Mouse (Mus musculus) left cerebral cortex, adult 2 months (tissue): ENCODE measurements around the gene Map3k5. TPM values are rescaled to one million over a fixed set of nuclear protein-coding genes. Genes with fewer than 3 reads are reported as not detected.

Experiments
- DNase-seq, 2 experiments: peaks; one replicate each; pipeline ENCODE4 v3.0.0; 2021 to 2022; ENCODE audit warnings: low spot score in 2 of 2, mixed read lengths in 1 of 2; ENCODE audit errors: extremely low spot score in 1 of 2
- H3K27ac ChIP-seq: fragments of 200-600 bp; 2 replicates; pipeline ENCODE4 v1.8.1; 2022
- H3K4me3 ChIP-seq: fragments of 200-600 bp; 2 replicates; pipeline ENCODE4 v1.8.1; 2022
- CTCF ChIP-seq: fragments of 200-600 bp; IDR thresholded peaks from 2 replicates; pipeline ENCODE4 v1.8.1; 2022; ENCODE audit warnings: antibody characterized with exemption, mild to moderate bottlenecking, moderate library complexity
- intact Hi-C: fragments of 180-260 bp; cut with DNase I; formaldehyde crosslinking; loops from one replicate; pipeline ENCODE4 v1.15.1; 2025
- total RNA-seq, 2 experiments: library from RNA; stranded (reverse); gene quantifications; 2 replicates each; pipeline ENCODE4 v1.2.3; 2021

The Map3k5 gene
- total RNA-seq, 2 experiments from 2014 or later: 48.4 to 52.7 TPM

- intact Hi-C loops: no loop called here
- Histone ChIP-seq H3K27ac (no peak overlapping the region), H3K4me3 (no peak overlapping the region)
- TF ChIP-seq CTCF: no peak
- no peak for DNase-seq
Observed at GRCm38 (mm10) chr10:19973321-19974108, 39.2 kb downstream of the Map3k5 start.

- intact Hi-C loops: no loop called here
- no peak overlapping the region for H3K27ac ChIP-seq
- no peak; the same call in 1 of the 2 replicates for TF ChIP-seq CTCF
- no peak for DNase-seq
- H3K4me3 ChIP-seq: no peak overlapping the region
Observed at GRCm38 (mm10) chr10:19977557-19977956, 43.3 kb downstream of the Map3k5 start.

- intact Hi-C loops: no loop called here
- no peak overlapping the region for H3K27ac ChIP-seq
- no peak for DNase-seq
- no peak for TF ChIP-seq CTCF
- no peak overlapping the region for H3K4me3 ChIP-seq
Observed at GRCm38 (mm10) chr10:19978662-19979199, 44.5 kb downstream of the Map3k5 start.

GRCm38 (mm10) chr10:19987736-19988135 is 53.5 kb downstream of the Map3k5 start:
- H3K27ac ChIP-seq: no peak overlapping the region

GRCm38 (mm10) chr10:19989986-19990385 is 55.7 kb downstream of the Map3k5 start:
- no peak for DNase-seq
- no peak overlapping the region for H3K4me3 ChIP-seq
- no peak overlapping the region for H3K27ac ChIP-seq
- intact Hi-C loops: no loop called here
- TF ChIP-seq CTCF: no peak

More at GRCm38 (mm10) chr10:19987736-19988135, 53.5 kb downstream of the Map3k5 start:
- no peak overlapping the region for H3K4me3 ChIP-seq
- intact Hi-C loops: no loop called here
- no peak for DNase-seq
- TF ChIP-seq CTCF: no peak

- DNase-seq: no peak
- Histone ChIP-seq H3K27ac (no peak overlapping the region), H3K4me3 (no peak overlapping the region)
- no peak for TF ChIP-seq CTCF
- intact Hi-C loops: no loop called here
Observed at GRCm38 (mm10) chr10:19990638-19991037, 56.4 kb downstream of the Map3k5 start.

GRCm38 (mm10) chr10:19991237-19991865 is 57.1 kb downstream of the Map3k5 start:
- no peak for TF ChIP-seq CTCF
- no peak for DNase-seq
- H3K4me3 ChIP-seq: no peak overlapping the region
- no peak overlapping the region for H3K27ac ChIP-seq
- intact Hi-C loops: no loop called here

- intact Hi-C loops: no loop called here
- Histone ChIP-seq H3K4me3 (no peak overlapping the region), H3K27ac (no peak overlapping the region)
- no peak for DNase-seq
- TF ChIP-seq CTCF: no peak
Observed at GRCm38 (mm10) chr10:19991866-19992252, 57.6 kb downstream of the Map3k5 start.

- no peak overlapping the region for H3K27ac ChIP-seq
- intact Hi-C loops: no loop called here
- no peak overlapping the region for H3K4me3 ChIP-seq
- no peak for TF ChIP-seq CTCF
- DNase-seq: no peak
Observed at GRCm38 (mm10) chr10:19994469-19995450, 60.5 kb downstream of the Map3k5 start.

- TF ChIP-seq CTCF: no peak
- intact Hi-C loops: no loop called here
- no peak overlapping the region for H3K27ac ChIP-seq
- H3K4me3 ChIP-seq: no peak overlapping the region
- DNase-seq: no peak
Observed at GRCm38 (mm10) chr10:19996151-19996550, 61.9 kb downstream of the Map3k5 start.

- no peak for TF ChIP-seq CTCF
- no peak for DNase-seq
- no peak overlapping the region for H3K4me3 ChIP-seq
- no peak overlapping the region for H3K27ac ChIP-seq
- intact Hi-C loops: no loop called here
Observed at GRCm38 (mm10) chr10:19999703-20000407, 65.6 kb downstream of the Map3k5 start.
